Mouse (Mus musculus): Measurements from ENCODE around the gene Adam8. TPM values are rescaled to one million over a fixed set of nuclear protein-coding genes. Genes with fewer than 3 reads are reported as not detected.

The Adam8 gene
- polyA plus RNA-seq, 1 experiment = 3.7 TPM

DNA sequence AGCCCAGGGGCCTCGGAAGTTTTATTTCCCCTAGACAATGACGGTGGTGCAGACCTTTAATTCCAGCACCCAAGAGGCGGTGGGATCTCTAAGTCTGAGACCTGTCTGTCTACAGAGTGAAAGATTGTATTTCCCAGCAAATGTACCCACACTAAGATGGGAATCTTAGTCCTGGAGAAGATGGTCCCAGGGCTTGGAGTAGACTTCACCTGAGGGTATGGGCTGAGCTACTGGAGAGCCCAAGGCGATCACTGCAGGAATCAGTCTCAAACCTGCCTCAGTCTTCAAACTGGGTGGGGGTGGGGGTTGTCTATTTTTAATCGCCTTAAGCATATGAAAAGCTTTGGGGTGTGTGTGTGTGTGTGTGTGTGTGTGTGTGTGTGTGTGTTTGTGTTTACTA is 46.3 kb downstream of the Adam8 start:
- no peaks in the 10 kb centered on the region for H3K79me2 ChIP-seq (ENCODE audit: control insufficient read depth, insufficient read depth)
- H3K4me3 ChIP-seq (ENCODE audit: insufficient read depth, poor library complexity, severe bottlenecking) = no peak overlapping the region
- H3K27me3 ChIP-seq (ENCODE audit: control insufficient read depth, insufficient read depth, insufficient read length) = no peaks in the 10 kb centered on the region
- no peaks in the 10 kb centered on the region for H3K79me3 ChIP-seq (ENCODE audit: low read depth)
- H3K36me3 ChIP-seq (ENCODE audit: control insufficient read depth, insufficient read depth) = no peaks in the 10 kb centered on the region
- H3ac ChIP-seq (ENCODE audit: control insufficient read depth, insufficient read length, low read depth) = no peak overlapping the region
- no peak for TF ChIP-seq USF1 (IDR thresholded peaks at IDR 0.05; ENCODE audit: low read depth)
- no peak for TF ChIP-seq CEBPB (IDR thresholded peaks at IDR 0.05; ENCODE audit: low read depth)
- TF ChIP-seq MAX (IDR thresholded peaks at IDR 0.05) = no peak
- TF ChIP-seq FOSL1 (IDR thresholded peaks at IDR 0.05; ENCODE audit: insufficient read depth, low read length, poor library complexity, severe bottlenecking) = no peak
- no peak for TF ChIP-seq MYOG (IDR thresholded peaks at IDR 0.05; ENCODE audit: control insufficient read depth, extremely low read depth, insufficient read length)
- TF ChIP-seq MYOD1 (IDR thresholded peaks at IDR 0.05; ENCODE audit: control insufficient read depth, insufficient read length, low read depth) = no peak
- no peak for TF ChIP-seq CTCF (IDR thresholded peaks at IDR 0.05; ENCODE audit: control insufficient read depth, insufficient read depth, insufficient read length)

DNA sequence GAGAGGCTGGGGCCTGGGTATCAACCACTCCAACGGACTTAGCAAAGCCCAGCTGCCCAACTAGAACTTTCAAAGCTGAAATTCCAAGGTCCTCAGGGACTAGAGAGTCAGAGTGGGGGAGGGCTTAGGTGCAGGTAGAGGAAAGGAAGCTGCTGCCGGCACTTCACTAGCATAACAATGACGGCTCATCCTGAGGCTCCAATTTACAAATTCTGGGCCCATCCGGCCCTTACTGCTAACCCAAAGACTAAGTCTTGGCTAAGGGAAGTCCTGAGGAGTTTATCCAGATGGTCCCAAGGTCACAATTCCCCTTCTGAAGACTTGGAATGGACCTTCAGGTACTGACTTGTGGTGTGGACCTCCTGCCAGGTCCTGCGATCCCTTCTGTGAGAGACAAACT is 46.8 kb downstream of the Adam8 start:
- Histone ChIP-seq H3ac (ENCODE audit: control insufficient read depth, insufficient read length, low read depth) (no peak overlapping the region), H3K27me3 (ENCODE audit: control insufficient read depth, insufficient read depth, insufficient read length) (no peaks in the 10 kb centered on the region), H3K36me3 (ENCODE audit: control insufficient read depth, insufficient read depth) (no peaks in the 10 kb centered on the region), H3K79me3 (ENCODE audit: low read depth) (no peaks in the 10 kb centered on the region), H3K79me2 (ENCODE audit: control insufficient read depth, insufficient read depth) (no peaks in the 10 kb centered on the region), H3K4me3 (ENCODE audit: insufficient read depth, poor library complexity, severe bottlenecking) (no peak overlapping the region)
- TF ChIP-seq MYOD1 (IDR thresholded peaks at IDR 0.05; ENCODE audit: control insufficient read depth, insufficient read length, low read depth) = no peak
- no peak for TF ChIP-seq CTCF (IDR thresholded peaks at IDR 0.05; ENCODE audit: control insufficient read depth, insufficient read depth, insufficient read length)
- TF ChIP-seq CEBPB (IDR thresholded peaks at IDR 0.05; ENCODE audit: low read depth) = no peak
- no peak for TF ChIP-seq FOSL1 (IDR thresholded peaks at IDR 0.05; ENCODE audit: insufficient read depth, low read length, poor library complexity, severe bottlenecking)
- no peak for TF ChIP-seq MYOG (IDR thresholded peaks at IDR 0.05; ENCODE audit: control insufficient read depth, extremely low read depth, insufficient read length)
- TF ChIP-seq MAX (IDR thresholded peaks at IDR 0.05) = no peak
- no peak for TF ChIP-seq USF1 (IDR thresholded peaks at IDR 0.05; ENCODE audit: low read depth)

DNA sequence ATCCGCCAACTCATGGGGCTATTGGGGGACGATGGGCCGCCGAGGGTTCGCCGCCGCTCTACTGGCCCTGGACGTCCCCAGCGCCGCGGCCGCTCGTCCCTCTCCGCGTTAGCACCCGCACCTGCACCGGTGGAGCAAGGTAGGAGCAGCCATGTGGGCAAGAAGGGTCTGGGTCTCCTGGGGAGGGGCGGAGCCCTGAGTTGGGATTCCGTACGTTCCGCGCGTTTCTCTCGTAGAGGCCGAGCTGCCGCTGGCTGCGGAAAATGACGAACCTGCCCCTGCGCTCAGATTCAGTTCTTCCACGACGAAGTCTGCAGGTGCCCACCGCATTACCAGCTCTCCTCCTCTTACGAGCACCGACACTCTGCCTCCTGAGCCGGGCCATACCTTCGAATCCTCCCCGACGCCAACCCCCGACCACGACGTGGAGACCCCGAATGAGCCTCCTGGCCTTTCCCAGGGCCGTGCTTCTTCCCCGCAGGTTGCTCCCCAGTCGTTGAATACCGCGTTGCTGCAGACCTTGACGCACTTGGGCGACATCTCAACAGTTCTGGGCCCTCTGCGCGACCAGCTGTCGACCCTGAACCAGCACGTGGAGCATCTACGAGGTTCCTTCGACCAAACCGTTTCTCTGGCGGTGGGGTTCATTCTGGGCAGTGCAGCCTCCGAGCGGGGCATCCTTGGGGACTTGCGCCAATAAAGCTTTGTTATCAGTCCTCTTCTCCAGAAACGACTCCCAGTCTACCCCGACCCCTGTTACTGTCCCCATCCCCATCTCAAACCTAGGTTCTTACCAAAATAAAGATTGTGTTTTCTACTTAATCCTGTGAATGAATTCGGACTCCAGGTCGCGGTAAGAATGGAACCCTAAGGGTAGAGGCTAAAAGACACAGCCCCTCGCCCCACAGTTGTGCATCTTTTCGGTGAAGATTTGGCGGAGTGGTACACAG is 47.8 kb downstream of the Adam8 start:
- no peaks in the 10 kb centered on the region for H3K79me2 ChIP-seq (ENCODE audit: control insufficient read depth, insufficient read depth)
- H3K4me3 ChIP-seq (ENCODE audit: insufficient read depth, poor library complexity, severe bottlenecking) = no peak overlapping the region
- no peak for TF ChIP-seq CTCF (IDR thresholded peaks at IDR 0.05; ENCODE audit: control insufficient read depth, insufficient read depth, insufficient read length)
- TF ChIP-seq MYOD1 (IDR thresholded peaks at IDR 0.05; ENCODE audit: control insufficient read depth, insufficient read length, low read depth) = no peak
- no peak for TF ChIP-seq MAX (IDR thresholded peaks at IDR 0.05)
- no peak for TF ChIP-seq FOSL1 (IDR thresholded peaks at IDR 0.05; ENCODE audit: insufficient read depth, low read length, poor library complexity, severe bottlenecking)
- TF ChIP-seq MYOG (IDR thresholded peaks at IDR 0.05; ENCODE audit: control insufficient read depth, extremely low read depth, insufficient read length) = no peak
- no peak for TF ChIP-seq USF1 (IDR thresholded peaks at IDR 0.05; ENCODE audit: low read depth)
- no peak for TF ChIP-seq CEBPB (IDR thresholded peaks at IDR 0.05; ENCODE audit: low read depth)
- H3K36me3 ChIP-seq (ENCODE audit: control insufficient read depth, insufficient read depth) = no peaks in the 10 kb centered on the region
- H3K27me3 ChIP-seq (ENCODE audit: control insufficient read depth, insufficient read depth, insufficient read length) = no peaks in the 10 kb centered on the region
- H3K79me3 ChIP-seq (ENCODE audit: low read depth) = no peaks in the 10 kb centered on the region
- no peak overlapping the region for H3ac ChIP-seq (ENCODE audit: control insufficient read depth, insufficient read length, low read depth)

DNA sequence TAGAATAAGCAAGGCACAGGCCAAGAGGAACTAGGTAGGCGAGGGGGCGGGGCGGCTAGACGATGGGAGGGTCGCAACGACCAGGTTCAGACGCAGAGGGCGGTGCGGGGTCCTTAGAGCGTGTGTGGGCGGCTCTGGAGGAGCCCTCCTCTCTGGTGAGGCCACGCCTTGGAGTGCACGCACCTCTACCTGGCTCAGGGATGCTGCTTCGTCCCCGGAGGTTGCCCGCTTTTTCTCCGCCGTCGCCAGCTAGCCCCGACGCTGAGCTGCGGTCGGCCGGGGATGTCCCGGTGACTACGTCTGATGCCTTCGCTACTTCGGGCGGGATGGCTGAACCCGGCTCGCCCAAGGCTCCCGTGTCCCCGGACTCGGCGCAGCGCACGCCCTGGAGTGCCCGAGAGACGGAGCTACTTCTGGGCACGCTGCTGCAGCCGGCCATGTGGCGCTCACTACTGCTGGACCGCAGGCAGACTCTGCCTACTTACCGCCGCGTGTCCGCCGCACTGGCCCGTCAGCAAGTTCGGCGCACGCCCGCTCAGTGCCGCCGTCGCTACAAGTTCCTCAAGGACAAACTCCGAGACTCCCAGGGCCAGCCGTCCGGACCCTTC is 48.6 kb downstream of the Adam8 start, which contains the start of gene Utf1:
TSS of gene Utf1 (plus strand) at position 116 of the 608 bp plus-strand sequence.
- no peak within 1 kb of the TSS for H3ac ChIP-seq (ENCODE audit: control insufficient read depth, insufficient read length, low read depth)
- no peaks in the 10 kb centered on the region for H3K27me3 ChIP-seq (ENCODE audit: control insufficient read depth, insufficient read depth, insufficient read length)
- no peaks in the 10 kb centered on the region for H3K36me3 ChIP-seq (ENCODE audit: control insufficient read depth, insufficient read depth)
- H3K79me2 ChIP-seq (ENCODE audit: control insufficient read depth, insufficient read depth) = no peaks in the 10 kb centered on the region
- H3K4me3 ChIP-seq (ENCODE audit: insufficient read depth, poor library complexity, severe bottlenecking) = no peak within 1 kb of the TSS
- no peaks in the 10 kb centered on the region for H3K79me3 ChIP-seq (ENCODE audit: low read depth)
- no peak for TF ChIP-seq USF1 (IDR thresholded peaks at IDR 0.05; ENCODE audit: low read depth)
- no peak for TF ChIP-seq MAX (IDR thresholded peaks at IDR 0.05)
- no peak for TF ChIP-seq CTCF (IDR thresholded peaks at IDR 0.05; ENCODE audit: control insufficient read depth, insufficient read depth, insufficient read length)
- TF ChIP-seq FOSL1 (IDR thresholded peaks at IDR 0.05; ENCODE audit: insufficient read depth, low read length, poor library complexity, severe bottlenecking) = no peak
- TF ChIP-seq CEBPB (IDR thresholded peaks at IDR 0.05; ENCODE audit: low read depth) = no peak
- TF ChIP-seq MYOD1 (IDR thresholded peaks at IDR 0.05; ENCODE audit: control insufficient read depth, insufficient read length, low read depth) = no peak

DNA sequence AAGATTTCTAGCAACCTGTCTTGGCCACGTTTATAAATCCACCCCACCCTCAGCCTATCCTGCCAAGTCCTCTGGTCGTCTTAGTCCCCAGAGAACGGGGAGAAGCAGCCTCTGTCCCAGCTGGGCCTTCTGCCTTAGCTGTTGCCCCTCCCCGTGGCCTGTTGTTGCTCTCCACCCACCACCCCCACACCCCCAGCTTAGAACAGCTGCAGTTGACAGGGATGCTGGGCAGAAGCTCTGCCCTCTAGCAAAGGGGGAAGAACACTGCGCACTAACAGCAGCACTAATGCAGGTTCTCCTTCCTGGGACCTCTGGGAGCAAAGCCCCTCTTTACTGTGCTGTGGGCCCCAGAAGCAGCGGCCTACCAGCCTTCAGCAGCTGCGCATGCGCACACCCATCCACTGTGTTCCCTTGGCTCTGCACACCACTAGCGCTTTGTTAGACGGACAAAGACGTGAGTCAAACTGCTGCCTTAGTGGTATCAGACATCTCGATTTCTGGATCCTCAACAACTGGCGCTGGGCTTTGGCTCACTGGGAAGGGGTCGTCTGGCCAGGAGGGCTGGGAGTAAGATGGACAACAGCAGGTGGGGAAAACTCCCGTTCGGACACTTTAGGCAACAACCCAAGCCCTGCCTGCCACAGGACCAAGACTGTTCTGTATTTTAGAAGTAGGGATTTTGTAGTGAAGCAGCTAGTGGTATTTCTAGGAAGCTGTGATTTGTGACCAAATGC is 51.7 kb downstream of the Adam8 start:
- Histone ChIP-seq H3K27me3 (ENCODE audit: control insufficient read depth, insufficient read depth, insufficient read length) (peaks cover 5% of the 10 kb centered on the region), H3K4me3 (ENCODE audit: insufficient read depth, poor library complexity, severe bottlenecking) (no peak overlapping the region)

More for the DNA sequence above, 51.7 kb downstream of the Adam8 start:
- Histone ChIP-seq H3K36me3 (ENCODE audit: control insufficient read depth, insufficient read depth) (no peaks in the 10 kb centered on the region), H3K79me3 (ENCODE audit: low read depth) (no peaks in the 10 kb centered on the region), H3ac (ENCODE audit: control insufficient read depth, insufficient read length, low read depth) (no peak overlapping the region), H3K79me2 (ENCODE audit: control insufficient read depth, insufficient read depth) (no peaks in the 10 kb centered on the region)
- TF ChIP-seq MYOD1 (IDR thresholded peaks at IDR 0.05; ENCODE audit: control insufficient read depth, insufficient read length, low read depth) (no peak), USF1 (IDR thresholded peaks at IDR 0.05; ENCODE audit: low read depth) (no peak), MYOG (IDR thresholded peaks at IDR 0.05; ENCODE audit: control insufficient read depth, extremely low read depth, insufficient read length) (no peak), MAX (IDR thresholded peaks at IDR 0.05) (no peak), FOSL1 (IDR thresholded peaks at IDR 0.05; ENCODE audit: insufficient read depth, low read length, poor library complexity, severe bottlenecking) (no peak), CEBPB (IDR thresholded peaks at IDR 0.05; ENCODE audit: low read depth) (no peak), CTCF (IDR thresholded peaks at IDR 0.05; ENCODE audit: control insufficient read depth, insufficient read depth, insufficient read length) (no peak)
